Mouse (Mus musculus) monocyte, adult 2 months (primary cell): ENCODE data around the gene Samd4.

Experiments
- DNase-seq, 2 experiments: peaks; one replicate each; pipeline ENCODE4 v3.0.0; 2022; ENCODE audit warnings: low spot score in 2 of 2, low read depth in 1 of 2

Gene Samd4

DNA sequence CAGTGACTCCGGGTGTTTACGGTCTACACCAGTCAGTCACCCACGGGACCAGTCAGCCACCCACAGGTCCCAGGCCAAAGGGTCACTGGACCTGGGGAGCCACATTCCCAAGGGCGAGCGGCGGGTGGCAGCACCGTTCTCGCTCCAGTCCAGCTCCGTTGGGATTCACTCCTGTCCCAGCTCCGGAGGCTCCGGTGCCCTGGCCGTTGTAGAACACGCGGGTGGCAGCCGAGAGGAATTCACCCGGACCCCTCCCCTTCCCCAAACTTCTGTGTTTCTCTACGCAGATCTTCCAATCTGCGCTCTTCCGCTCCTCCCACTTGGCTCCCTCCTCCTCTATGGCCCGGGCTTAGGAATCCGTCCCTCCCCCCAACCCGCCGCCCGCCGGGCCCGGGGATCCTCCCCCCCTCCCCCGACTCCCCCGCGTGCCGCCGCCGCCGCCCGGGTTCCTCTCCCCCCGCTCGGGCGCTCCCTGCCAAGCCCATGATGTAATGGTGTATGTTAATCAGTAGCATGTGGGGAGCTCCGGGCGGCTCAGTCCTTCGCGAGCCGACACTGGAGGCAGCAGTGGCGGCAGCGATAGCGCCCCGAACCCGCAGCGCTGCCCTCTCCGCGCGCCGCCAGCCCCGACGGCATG lies at the start of gene Samd4:
Gene Samd4 (plus strand): TSS at position 424 of the 637 bp plus-strand sequence.
- DNase-seq = no peak

DNA sequence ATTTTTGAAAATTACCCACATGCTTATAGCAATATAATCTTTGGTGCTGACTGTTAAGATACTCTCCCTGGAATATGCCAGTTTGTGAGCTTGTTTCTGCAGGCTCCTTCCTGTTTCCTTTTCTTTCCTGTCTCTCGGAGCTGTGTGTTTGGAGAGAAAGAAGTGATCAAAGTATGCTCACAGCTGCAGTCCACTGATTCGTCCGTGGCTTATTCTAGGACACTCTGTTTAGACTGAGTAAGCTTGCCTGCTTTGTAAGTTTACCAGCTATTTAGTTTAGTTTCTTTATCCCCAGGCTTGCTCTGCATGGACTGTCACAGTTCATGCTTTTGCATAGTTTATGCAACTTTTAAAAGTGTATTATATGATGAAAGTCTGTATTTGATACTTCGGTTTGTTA lies 43.3 kb upstream of the Samd4 start:
- DNase-seq = no peak

DNA sequence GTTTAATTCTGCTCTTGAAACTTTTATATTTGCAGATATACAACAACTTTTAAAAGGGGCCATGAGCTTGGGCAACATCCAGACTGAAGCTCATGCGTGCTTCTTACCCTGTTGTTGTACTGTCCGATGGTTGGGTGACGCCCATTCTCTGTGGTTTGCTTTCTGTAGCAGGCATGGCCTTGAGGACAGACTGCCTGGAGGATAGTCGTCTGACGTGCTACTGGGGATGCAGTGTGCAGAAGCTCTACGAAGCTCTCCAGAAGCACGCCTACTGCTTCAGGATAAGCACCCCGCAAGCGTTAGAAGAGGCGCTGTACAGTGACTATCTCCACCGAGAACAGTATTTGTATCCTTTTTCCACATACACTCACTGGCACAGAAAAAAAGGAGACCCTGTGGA lies 36.9 kb upstream of the Samd4 start:
- DNase-seq = no peak

- no peak for DNase-seq
Measured at GRCm38 (mm10) chr14:46848063-46848590, 34.5 kb upstream of the Samd4 start.

GRCm38 (mm10) chr14:46848736-46849135 lies 33.9 kb upstream of the Samd4 start:
- DNase-seq = no peak

DNA sequence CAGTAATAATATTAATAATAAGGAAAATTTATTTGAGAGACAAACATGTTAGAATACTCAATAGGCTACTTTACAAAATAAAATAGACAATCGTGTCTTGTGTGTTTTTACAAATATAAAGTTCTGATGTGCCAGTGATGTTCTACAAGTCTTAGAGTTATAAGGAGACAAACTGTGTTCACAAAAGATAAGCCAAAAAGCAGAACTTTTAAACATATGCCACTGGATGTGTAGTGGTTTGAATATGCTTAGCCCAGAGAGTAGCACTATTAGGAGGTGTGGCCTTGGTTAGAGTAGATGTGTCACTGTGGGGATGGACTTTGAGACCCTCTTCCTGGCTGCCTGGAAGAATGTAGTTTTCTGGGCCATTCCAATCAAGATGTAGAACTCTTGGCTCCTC lies 32.9 kb upstream of the Samd4 start:
- DNase-seq = no peak

DNA sequence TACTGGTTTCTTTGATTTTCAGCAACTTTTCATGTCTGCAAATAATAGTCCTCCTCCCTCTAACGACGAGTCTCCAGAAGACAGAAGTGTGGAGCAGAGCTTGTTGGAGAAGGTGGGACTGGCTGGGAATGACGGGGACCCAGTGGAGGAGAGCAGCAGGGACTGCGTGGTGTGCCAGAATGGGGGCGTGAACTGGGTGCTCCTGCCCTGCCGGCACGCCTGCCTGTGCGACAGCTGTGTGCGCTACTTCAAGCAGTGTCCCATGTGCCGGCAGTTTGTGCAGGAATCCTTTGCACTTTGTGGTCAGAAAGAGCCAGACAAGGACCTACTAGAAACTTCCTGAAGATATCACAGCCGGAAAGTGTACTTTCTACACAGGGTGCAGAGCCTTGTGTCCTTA lies 29.0 kb upstream of the Samd4 start:
- no peak for DNase-seq

GRCm38 (mm10) chr14:46862922-46863321 lies 19.7 kb upstream of the Samd4 start:
- DNase-seq = no peak

DNA sequence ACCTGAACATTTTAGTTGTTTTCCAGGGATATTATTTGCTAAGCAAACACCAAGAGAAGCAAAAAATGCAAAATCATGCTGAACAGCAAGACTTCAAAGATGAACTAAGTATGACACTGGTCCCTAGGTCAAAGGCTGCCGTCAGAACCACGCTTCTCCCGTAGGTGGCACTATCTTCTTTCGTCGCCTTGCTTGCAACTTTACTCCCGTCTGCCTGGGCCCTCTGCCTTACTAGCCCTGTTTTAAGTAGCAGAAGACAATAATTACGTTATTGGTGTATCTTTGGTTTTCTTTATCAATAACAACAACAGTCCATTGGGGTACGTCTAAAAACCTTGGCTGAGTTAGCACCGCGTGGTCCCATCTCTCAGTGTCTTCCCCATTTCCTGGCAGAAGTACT lies 1.7 kb upstream of the Samd4 start:
- no peak for DNase-seq

GRCm38 (mm10) chr14:46881581-46882430 lies 848 bp upstream of the Samd4 start:
- no peak for DNase-seq

- DNase-seq = no peak
Measured at GRCm38 (mm10) chr14:46883068-46883870, 615 bp downstream of the Samd4 start.

- DNase-seq = no peak
Measured at GRCm38 (mm10) chr14:46883871-46884441, 1.3 kb downstream of the Samd4 start.

DNA sequence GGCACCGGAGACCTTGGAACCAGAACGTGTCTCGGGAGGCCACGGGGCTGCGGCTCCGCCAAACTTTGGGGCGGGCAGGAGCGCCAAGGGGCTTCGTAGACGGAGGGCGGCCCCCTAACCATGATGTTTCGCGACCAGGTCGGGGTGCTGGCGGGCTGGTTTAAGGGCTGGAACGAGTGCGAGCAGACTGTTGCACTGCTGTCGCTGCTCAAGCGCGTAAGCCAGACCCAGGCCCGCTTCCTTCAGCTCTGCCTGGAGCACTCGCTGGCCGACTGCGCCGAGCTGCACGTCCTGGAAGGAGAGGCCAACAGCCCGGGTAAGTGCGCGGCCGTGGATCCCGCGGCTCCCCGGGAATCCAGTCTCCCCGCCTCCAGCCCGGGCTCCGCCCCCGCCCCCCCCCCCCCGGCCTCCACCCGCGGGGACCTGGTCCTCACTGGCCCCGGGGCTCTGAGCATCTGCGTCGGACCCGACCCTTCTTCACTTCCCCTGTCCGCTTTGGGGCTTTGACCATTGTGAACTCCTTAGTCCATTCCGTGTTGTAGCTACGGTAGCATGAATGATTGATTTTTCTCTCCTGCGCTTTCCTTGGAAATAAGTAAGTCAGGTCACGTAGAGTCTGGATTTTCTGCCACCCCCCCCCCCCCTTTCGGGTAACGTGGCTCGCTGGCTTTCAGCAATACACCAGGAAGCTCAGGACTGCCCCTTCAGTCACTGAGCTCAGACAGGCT lies 2.2 kb downstream of the Samd4 start:
- DNase-seq = no peak

DNA sequence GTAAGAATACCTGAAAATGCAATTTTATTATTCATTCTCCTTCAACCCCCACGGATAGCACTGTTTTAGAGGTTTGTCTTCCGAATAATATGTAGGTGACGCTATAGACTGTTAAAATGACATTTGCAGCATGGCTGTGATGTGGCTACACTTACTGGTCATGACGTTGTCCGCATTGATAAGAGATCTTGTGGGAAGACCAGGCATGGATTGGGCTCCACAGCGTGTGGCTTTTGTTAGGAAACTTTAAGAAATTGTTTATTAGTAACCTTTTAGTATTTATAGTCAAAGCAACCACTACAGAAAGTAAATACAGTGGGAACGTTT lies 2.7 kb downstream of the Samd4 start:
- no peak for DNase-seq

DNA sequence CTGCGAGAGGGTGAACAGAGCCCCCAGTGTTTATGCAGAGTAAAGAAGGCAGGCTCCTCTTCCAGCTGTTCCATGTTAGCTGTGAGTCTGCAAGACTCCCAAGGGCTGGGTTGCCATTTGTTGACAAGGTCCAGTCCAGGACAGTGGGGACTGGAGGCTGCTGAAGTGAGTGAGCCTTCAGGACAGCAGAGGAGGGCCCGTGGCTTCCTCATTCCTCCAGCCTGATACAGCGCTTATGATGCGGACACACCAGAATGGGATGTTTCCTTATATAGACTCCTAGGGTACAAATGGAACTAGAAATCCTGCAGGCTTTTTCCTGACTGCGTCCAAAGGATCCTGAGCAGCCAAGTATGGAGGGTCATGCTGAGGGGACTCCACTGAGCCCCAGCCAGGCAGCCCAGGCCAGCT lies 3.2 kb downstream of the Samd4 start:
- no peak for DNase-seq

- DNase-seq = no peak
Measured at GRCm38 (mm10) chr14:46889096-46889495, 6.4 kb downstream of the Samd4 start.

DNA sequence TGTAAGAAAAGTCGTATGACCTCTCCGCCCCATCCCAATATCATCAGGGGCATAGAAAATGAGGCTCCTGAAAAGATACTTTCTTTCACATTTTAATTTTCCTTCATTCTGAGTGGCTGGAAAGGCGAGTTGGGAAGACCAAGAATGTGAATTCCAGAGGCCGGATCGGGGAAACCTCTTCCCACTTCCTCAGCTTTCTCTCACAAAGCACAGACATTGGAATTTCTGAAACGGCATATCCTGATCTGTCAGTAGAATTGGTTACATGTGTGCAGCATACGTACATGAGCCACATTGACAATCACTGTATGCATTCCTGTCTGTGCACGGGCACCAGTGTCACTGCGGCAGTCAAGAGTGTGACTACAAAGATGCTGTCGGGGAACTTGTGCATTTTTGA lies 11.3 kb downstream of the Samd4 start:
- no peak for DNase-seq

DNA sequence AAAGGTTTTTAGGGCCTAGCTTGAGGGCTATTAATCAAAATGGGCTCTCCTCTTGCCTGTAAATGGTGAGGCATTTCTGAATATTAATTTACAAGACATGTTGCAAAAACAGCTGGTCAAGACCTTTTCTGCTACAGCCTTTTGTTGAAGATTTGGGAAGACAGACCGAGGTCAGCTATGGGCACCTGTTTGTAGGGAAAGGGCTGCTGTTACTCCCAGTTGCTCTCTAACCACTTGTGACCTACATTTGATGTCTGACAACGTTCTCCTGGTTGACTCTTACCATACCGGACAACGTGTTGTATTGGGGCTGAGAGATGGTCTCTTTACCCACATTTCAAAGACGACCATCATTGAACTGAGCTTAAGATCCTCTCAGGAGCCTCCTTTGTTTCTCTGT lies 15.3 kb downstream of the Samd4 start:
- DNase-seq = no peak

GRCm38 (mm10) chr14:46898626-46899025 lies 16.0 kb downstream of the Samd4 start:
- no peak for DNase-seq

DNA sequence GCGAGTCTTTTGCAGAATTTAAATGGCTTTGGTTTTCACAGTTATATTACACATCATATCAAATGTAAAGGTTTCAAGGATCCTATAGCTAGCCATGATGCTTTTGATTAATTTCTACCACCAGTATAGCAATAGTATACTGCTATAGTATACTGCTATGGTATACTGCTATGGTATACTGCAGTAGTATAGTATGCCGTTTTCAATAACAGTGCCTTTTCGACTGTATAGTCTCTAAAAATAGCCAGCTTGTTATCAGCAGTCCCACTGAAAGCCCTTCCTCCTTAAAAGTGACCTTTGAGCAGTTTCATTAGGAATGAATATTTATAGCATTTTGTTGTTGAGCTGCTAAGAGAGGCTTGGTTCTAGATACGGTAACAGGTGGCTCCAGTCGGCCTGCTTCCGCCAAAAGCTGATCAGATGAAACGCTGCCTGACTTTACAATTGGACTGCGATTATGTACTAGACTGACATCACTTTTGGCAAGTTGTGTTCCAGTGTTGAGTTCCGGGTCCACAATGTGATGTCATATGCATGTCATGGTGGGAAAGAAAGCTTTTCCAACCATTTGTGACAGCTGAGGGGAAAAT lies 19.9 kb downstream of the Samd4 start:
- no peak for DNase-seq
